Mouse (Mus musculus): ENCODE measurements around the gene Il18bp. TPM values are rescaled to one million over a fixed set of nuclear protein-coding genes. Genes with fewer than 3 reads are reported as not detected.

Il18bp gene
- total and polyA plus RNA-seq, 3 experiments: 1.9 to 3.3 (median 1.9) TPM

- no peak for DNase-seq (ENCODE audit: extremely low read depth)
- Histone ChIP-seq H3K36me3 (replicated peaks in 1 of 2; ENCODE audit: control insufficient read depth in 1 of 2, insufficient read depth in 1 of 2, low read length in 1 of 2) (peaks cover 57 to 91% of the 10 kb centered on the region in 2 experiments), H3K4me3 (replicated peaks in 1 of 3; ENCODE audit: low read depth in 2 of 3, low read length in 2 of 3, poor library complexity in 1 of 3) (no peak overlapping the region), H3K27me3 (replicated peaks) (no peaks in the 10 kb centered on the region), H3K27ac (ENCODE audit: insufficient read depth, low read depth) (no peak overlapping the region), H3K4me2 (ENCODE audit: insufficient read depth, low read depth, poor library complexity, severe bottlenecking) (no peak overlapping the region), H3K9ac (ENCODE audit: insufficient read depth, low read depth) (no peak overlapping the region), H3K79me2 (replicated peaks; ENCODE audit: control insufficient read depth, extremely low read depth, insufficient read depth, poor library complexity, severe bottlenecking) (no peaks in the 10 kb centered on the region; the same call in 1 of the 2 replicates), H3K4me1 (ENCODE audit: control insufficient read depth in 1 of 2, insufficient read depth in 2 of 2) (peaks cover 0 to 5% of the 10 kb centered on the region in 2 experiments; a peak in 2 of 4 replicates), H3K9me3 (replicated peaks; ENCODE audit: low read length) (no peaks in the 10 kb centered on the region)
- TF ChIP-seq E2F4 (IDR thresholded peaks at IDR 0.05; ENCODE audit: insufficient replicate concordance, low read depth, low read length) (no peak), TBP (conservative IDR thresholded peaks at IDR 0.05; ENCODE audit: low read depth, low read length) (no peak), ZNF384 (IDR thresholded peaks at IDR 0.05; ENCODE audit: low read depth, low read length) (no peak), TCF12 (IDR thresholded peaks at IDR 0.05; ENCODE audit: low read depth, low read length) (no peak), EP300 (IDR thresholded peaks at IDR 0.05; ENCODE audit: low read length) (no peak), POLR2AphosphoS2 (IDR thresholded peaks at IDR 0.05; ENCODE audit: low read depth, low read length) (no peak), POLR2A (IDR thresholded peaks at IDR 0.05; ENCODE audit: low read depth, low read length) (no peak), MEF2A (IDR thresholded peaks at IDR 0.05; ENCODE audit: borderline replicate concordance, low read depth, low read length) (no peak), CHD2 (IDR thresholded peaks at IDR 0.05; ENCODE audit: low read length) (no peak)
- in situ Hi-C loops (cut with MboI; ENCODE audit: low pct_ligation_motif_present, low pct_unique_long_range_greater_than_20kb, low sequenced_read_pairs) (no loop called here), dilution Hi-C loops (cut with MboI; ENCODE audit: extremely low pct_ligation_motif_present, extremely low pct_unique_long_range_greater_than_20kb, low sequenced_read_pairs) (no loop called here)
Observed at GRCm38 (mm10) chr7:102037318-102037717, 18.8 kb upstream of the Il18bp start.

- dilution Hi-C loops (cut with MboI; ENCODE audit: extremely low pct_ligation_motif_present, extremely low pct_unique_long_range_greater_than_20kb, low sequenced_read_pairs) (no loop called here), in situ Hi-C loops (cut with MboI; ENCODE audit: low pct_ligation_motif_present, low pct_unique_long_range_greater_than_20kb, low sequenced_read_pairs) (no loop called here)
- peaks cover 63 to 93% of the 10 kb centered on the region in 2 experiments for H3K36me3 ChIP-seq (replicated peaks in 1 of 2; ENCODE audit: control insufficient read depth in 1 of 2, insufficient read depth in 1 of 2, low read length in 1 of 2)
- no peak overlapping the region for H3K4me2 ChIP-seq (ENCODE audit: insufficient read depth, low read depth, poor library complexity, severe bottlenecking)
- H3K9me3 ChIP-seq (replicated peaks; ENCODE audit: low read length): no peaks in the 10 kb centered on the region
- no peak overlapping the region for H3K4me3 ChIP-seq (replicated peaks in 1 of 3; ENCODE audit: low read depth in 2 of 3, low read length in 2 of 3, poor library complexity in 1 of 3)
- H3K27me3 ChIP-seq (replicated peaks): no peaks in the 10 kb centered on the region
- no peaks in the 10 kb centered on the region; the same call in 1 of the 2 replicates for H3K79me2 ChIP-seq (replicated peaks; ENCODE audit: control insufficient read depth, extremely low read depth, insufficient read depth, poor library complexity, severe bottlenecking)
- DNase-seq (ENCODE audit: extremely low read depth): no peak
- peaks cover 2 to 18% of the 10 kb centered on the region in 2 experiments; a peak in 3 of 4 replicates for H3K4me1 ChIP-seq (ENCODE audit: control insufficient read depth in 1 of 2, insufficient read depth in 2 of 2)
- TF ChIP-seq ETS1 (conservative IDR thresholded peaks at IDR 0.05; ENCODE audit: low read depth, low read length) (no peak), JUND (conservative IDR thresholded peaks at IDR 0.05; ENCODE audit: low read depth, low read length) (no peak), CHD2 (IDR thresholded peaks at IDR 0.05; ENCODE audit: low read length) (no peak), TBP (conservative IDR thresholded peaks at IDR 0.05; ENCODE audit: low read depth, low read length) (no peak), IRF4 (IDR thresholded peaks at IDR 0.05; ENCODE audit: low read depth, low read length) (no peak), KAT2A (IDR thresholded peaks at IDR 0.05; ENCODE audit: insufficient replicate concordance, low read length) (no peak), EP300 (IDR thresholded peaks at IDR 0.05; ENCODE audit: low read length) (no peak), NELFE (IDR thresholded peaks at IDR 0.05; ENCODE audit: low read depth, low read length) (no peak), ZC3H11A (IDR thresholded peaks at IDR 0.05; ENCODE audit: low read depth, low read length) (no peak), SMC3 (IDR thresholded peaks at IDR 0.05; ENCODE audit: low read depth, low read length) (no peak), USF1 (IDR thresholded peaks at IDR 0.05; ENCODE audit: low read depth, low read length) (no peak), MAZ (IDR thresholded peaks at IDR 0.05; ENCODE audit: low read depth, low read length) (no peak), POLR2A (IDR thresholded peaks at IDR 0.05; ENCODE audit: low read depth, low read length) (no peak), ZKSCAN1 (IDR thresholded peaks at IDR 0.05; ENCODE audit: borderline replicate concordance, low read depth, low read length) (no peak)
- no peak overlapping the region for H3K9ac ChIP-seq (ENCODE audit: insufficient read depth, low read depth)
- H3K27ac ChIP-seq (ENCODE audit: insufficient read depth, low read depth): no peak overlapping the region
Observed at GRCm38 (mm10) chr7:102035534-102035933, 17.0 kb upstream of the Il18bp start.
